Mouse (Mus musculus) midbrain, embryonic 14.5 days (tissue): ENCODE data around the gene Ly6g6f. TPM values are rescaled to one million over a fixed set of nuclear protein-coding genes. Genes with fewer than 3 reads are reported as not detected.
A peak's percentile ranks its signal among the peaks of the same experiment; 100 is the strongest.

Source experiments
- ATAC-seq: fragments of 200-750 bp; cut with Nextera tagmentation; 2 replicates; pipeline ENCODE4 v1.8.0; 2017; ENCODE audit warnings: moderate number of reproducible peaks, moderate library complexity; ENCODE audit not compliant: low FRiP score, low TSS enrichment
- DNase-seq: peaks from one replicate; pipeline ENCODE4 v3.0.0-alpha.2; 2015
- H3K27ac ChIP-seq: fragments of 300-500 bp; sonication (generic); replicated peaks from 2 replicates; pipeline ENCODE4 v1.5.1; 2014; ENCODE audit warnings: mild to moderate bottlenecking, low read depth, low read length, moderate library complexity
- H3K27me3 ChIP-seq: fragments of 300-500 bp; sonication (generic); 2 replicates; pipeline ENCODE4 v1.6.1; 2014; ENCODE audit warnings: low read length, control low read depth, mixed read lengths; ENCODE audit not compliant: control insufficient read depth, insufficient read depth
- H3K36me3 ChIP-seq: fragments of 300-500 bp; sonication (generic); 2 replicates; pipeline ENCODE4 v1.6.1; 2014; ENCODE audit warnings: low read length, control low read depth; ENCODE audit not compliant: control insufficient read depth, insufficient read depth
- H3K4me1 ChIP-seq: fragments of 300-500 bp; sonication (generic); 2 replicates; pipeline ENCODE4 v1.6.1; 2014; ENCODE audit warnings: mild to moderate bottlenecking, antibody characterized with exemption, low read length, control low read depth; ENCODE audit not compliant: control insufficient read depth, insufficient read depth
- H3K4me2 ChIP-seq: fragments of 300-500 bp; sonication (generic); 2 replicates; pipeline ENCODE4 v1.6.1; 2014; ENCODE audit warnings: mild to moderate bottlenecking, low read length, moderate library complexity
- H3K4me3 ChIP-seq: fragments of 300-500 bp; sonication (generic); replicated peaks from 2 replicates; pipeline ENCODE4 v1.5.1; 2014; ENCODE audit warnings: low read depth, low read length
- H3K9ac ChIP-seq: fragments of 300-500 bp; sonication (generic); replicated peaks from 2 replicates; pipeline ENCODE4 v1.6.1; 2014; ENCODE audit warnings: mild to moderate bottlenecking, low read length, moderate library complexity
- H3K9me3 ChIP-seq: fragments of 300-500 bp; sonication (generic); 2 replicates; pipeline ENCODE4 v1.6.1; 2016; ENCODE audit warnings: low read length, control low read depth, mixed read lengths; ENCODE audit not compliant: control insufficient read depth
- WGBS: fragments of 180-500 bp; shearing (Covaris S2); extraction: QIAGEN DNeasy Blood & Tissue Kit; methylation state at CpG from one replicate; pipeline ENCODE4 v1.1.7; 2014; 5-methylcytosine and 5-hydroxymethylcytosine counted together
- polyA plus RNA-seq: library from polyadenylated mRNA; unstranded; fragments of >200 nt; fragmentation: Nextera tagmentation; extraction: Ambion mirVana; gene quantifications from 2 replicates; pipeline ENCODE4 v1.2.1, GENCODE M21; 2014

The Ly6g6f gene
- polyA plus RNA-seq, 1 experiment from 2014 or later = not detected

DNA sequence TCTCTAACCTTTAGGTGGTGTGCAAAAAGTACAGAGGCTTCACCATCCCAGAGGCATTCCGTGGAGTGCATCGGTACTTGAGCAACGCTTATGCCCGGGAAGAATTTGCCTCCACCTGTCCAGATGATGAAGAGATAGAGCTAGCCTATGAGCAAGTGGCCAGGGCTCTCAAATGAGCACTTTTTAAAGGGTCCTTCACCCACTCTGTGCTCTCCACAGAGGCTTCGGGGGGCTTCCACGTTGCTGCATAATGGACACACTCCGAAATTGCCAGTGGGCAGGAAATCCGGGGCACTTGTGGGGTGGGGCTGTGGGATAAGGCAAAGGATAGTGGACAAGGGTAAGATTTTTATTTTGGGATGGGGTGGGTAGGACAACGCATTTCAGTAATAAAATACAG lies 27.1 kb downstream of the Ly6g6f start:
- Histone ChIP-seq H3K4me2 (peak overlapping the region; percentile 91), H3K27ac (peak overlapping the region; percentile 86; the same call in 1 of the 2 replicates), H3K9ac (0 out of 2 replicates have a peak overlapping the region, but pooled peaks have one; percentile 64), H3K4me1 (peaks cover 16% of the 10 kb centered on the region), H3K27me3 (no peaks in the 10 kb centered on the region), H3K9me3 (no peaks in the 10 kb centered on the region), H3K4me3 (peak overlapping the region; percentile 58), H3K36me3 (peaks cover 41% of the 10 kb centered on the region)
- 73% methylated on average over 9 of the region's 9 CpGs for WGBS
- DNase-seq = no peak
- peak; percentile 9; the same call in 1 of the 2 replicates for ATAC-seq

DNA sequence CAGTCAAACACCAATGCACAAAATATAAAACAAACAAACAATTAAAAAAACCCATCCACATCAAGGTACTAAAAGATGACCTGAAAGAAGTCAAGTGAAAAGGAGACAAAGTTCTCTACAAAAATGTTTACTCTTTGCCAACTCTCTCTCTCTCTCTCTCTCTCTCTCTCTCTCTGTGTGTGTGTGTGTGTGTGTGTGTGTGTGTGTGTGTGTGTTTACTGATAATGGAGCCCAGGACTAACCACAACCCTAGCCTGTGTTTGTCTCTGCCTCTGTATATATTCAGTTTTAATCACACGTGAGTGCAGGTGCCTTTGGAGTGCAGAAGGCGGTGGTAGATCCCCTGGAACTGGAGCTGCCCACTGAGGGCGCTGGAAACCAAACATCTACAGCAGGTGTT lies 28.3 kb downstream of the Ly6g6f start:
- Histone ChIP-seq H3K36me3 (peaks cover 31% of the 10 kb centered on the region), H3K27me3 (no peaks in the 10 kb centered on the region), H3K9ac (no peak overlapping the region), H3K4me1 (peaks cover 23% of the 10 kb centered on the region), H3K4me3 (no peak overlapping the region), H3K4me2 (no peak overlapping the region), H3K27ac (no peak overlapping the region), H3K9me3 (no peaks in the 10 kb centered on the region)
- DNase-seq (no peak), ATAC-seq (no peak)
- WGBS = 71% methylated on average over 3 of the region's 3 CpGs

DNA sequence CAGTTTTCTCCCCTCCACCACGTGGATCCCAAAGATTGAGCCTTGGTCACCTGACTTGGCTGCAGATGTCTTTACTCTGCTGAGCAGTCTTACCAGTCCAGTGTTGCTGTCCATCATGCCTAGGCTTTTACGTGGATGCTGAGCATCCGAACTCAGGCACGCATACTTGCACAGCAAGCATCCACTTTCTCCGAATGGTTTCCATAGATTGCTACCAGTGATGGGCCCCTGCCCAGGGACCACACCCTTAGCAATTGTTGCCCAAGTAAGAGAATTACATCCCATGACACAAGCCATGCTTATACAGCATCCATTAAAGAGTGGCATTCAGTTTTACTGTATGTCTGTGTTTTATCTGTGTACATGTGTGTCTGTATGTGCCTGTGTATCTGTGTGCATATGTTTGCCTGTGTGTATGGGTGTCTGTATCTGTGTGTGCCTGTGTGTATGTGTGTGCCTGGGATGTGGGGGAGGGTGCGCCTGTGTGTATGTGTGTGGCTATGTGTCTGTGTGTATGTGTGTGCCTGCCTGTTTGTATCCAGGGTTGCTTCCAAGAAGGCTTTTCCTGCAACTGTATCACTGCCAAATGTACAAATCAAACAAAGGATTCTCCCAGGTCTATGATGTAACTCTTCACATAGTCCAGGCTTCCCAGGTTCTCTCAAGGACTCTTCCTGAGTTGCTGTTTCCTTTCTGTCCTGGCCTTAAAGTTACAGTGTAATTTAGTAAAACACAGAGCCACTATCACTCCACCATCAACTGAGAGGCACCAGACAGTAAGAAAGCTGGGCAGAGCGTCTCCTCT lies 29.5 kb downstream of the Ly6g6f start:
- peaks cover 32% of the 10 kb centered on the region for H3K4me1 ChIP-seq
- H3K27me3 ChIP-seq = no peaks in the 10 kb centered on the region
- 92% methylated on average over 7 of the region's 7 CpGs for WGBS
- no peak overlapping the region for H3K9ac ChIP-seq
- ATAC-seq = no peak
- H3K36me3 ChIP-seq = peaks cover 20% of the 10 kb centered on the region
- no peak overlapping the region for H3K27ac ChIP-seq
- DNase-seq = no peak
- no peak overlapping the region for H3K4me3 ChIP-seq
- H3K9me3 ChIP-seq = no peaks in the 10 kb centered on the region
- no peak overlapping the region for H3K4me2 ChIP-seq

DNA sequence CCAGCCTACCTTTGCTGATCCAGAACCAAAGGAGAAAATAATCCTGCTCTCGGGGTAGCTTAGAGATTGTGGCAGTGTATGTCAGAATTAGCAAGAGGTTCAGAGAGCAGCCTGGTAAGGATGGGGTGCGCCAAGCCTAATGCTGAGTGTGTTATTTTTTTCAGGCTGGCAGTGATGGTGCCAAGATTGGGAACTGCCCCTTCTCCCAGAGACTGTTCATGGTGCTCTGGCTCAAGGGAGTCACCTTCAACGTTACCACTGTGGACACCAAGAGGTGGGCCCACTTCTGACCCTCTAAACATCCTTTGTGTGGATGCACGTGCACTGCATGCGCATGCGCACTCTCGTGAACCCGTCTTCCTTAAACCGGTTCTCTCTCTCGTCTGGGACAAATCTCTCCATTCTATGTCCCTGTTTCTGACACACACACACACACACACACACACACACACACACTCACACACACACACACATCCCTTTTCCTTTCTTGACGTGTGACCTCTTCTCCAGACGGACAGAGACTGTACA lies 33.1 kb downstream of the Ly6g6f start:
- Histone ChIP-seq H3K9ac (peak overlapping the region; percentile 53), H3K4me3 (peak overlapping the region; percentile 32; the same call in 1 of the 2 replicates), H3K27ac (peak overlapping the region; percentile 84), H3K36me3 (peaks cover 15% of the 10 kb centered on the region), H3K4me2 (peak overlapping the region; percentile 59), H3K9me3 (no peaks in the 10 kb centered on the region), H3K27me3 (no peaks in the 10 kb centered on the region), H3K4me1 (peaks cover 24% of the 10 kb centered on the region)
- 71% methylated on average over 12 of the region's 12 CpGs for WGBS
- DNase-seq = no peak
- no peak for ATAC-seq

DNA sequence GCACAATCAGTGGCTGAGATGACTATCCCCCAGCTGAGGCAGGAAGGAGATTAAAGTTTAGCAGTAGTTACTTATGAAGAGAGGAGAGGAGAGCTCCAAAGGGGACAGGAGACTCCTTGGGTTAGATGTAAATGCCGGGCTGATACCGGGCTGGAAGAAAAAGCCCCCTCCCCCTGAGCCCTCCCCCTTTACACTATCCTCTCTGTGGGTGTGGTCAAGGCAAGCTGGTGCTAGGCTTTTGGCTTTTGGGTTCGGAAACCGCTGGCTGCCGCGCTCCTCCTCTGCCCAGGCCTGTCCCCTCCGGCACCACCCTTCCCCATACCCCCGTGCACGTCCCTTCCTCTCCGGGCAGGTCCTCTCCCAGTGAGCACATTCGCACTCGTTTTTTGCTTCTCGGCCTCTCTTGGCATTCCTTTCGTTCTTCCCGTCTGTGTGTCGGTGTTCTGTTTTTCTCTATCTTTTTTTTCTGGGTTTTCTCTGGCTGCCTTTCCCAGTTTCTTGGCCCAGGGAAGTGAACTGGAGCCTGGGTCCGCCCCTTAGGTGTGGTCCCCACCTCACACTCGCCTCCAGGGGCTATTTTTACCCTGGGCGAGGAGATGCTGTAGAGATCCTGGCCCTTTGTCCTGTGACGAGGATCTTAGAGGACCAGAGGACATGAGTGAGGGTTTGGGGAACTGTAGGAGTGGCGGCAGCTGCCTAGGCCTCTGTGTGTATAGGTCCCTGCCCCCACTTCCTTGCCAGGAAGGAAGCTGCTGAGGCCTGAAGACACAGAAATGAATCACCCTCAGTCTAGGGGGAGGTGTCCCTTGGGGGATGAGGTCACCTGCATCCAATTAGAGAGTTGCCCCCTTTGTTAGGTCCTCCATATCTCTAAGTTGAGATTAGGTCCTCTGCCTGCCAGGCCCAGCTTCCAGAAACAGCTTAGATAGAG lies 34.0 kb downstream of the Ly6g6f start:
- Histone ChIP-seq H3K27ac (peak overlapping the region; percentile 84), H3K9me3 (no peaks in the 10 kb centered on the region), H3K4me1 (peaks cover 29% of the 10 kb centered on the region), H3K27me3 (no peaks in the 10 kb centered on the region), H3K9ac (peak overlapping the region; percentile 53), H3K36me3 (peaks cover 13% of the 10 kb centered on the region; the same call in 1 of the 2 replicates), H3K4me2 (peak overlapping the region; percentile 59), H3K4me3 (peak overlapping the region; percentile 32)
- peak; percentile 77 for DNase-seq
- WGBS = 3% methylated on average over 21 of the region's 21 CpGs
- ATAC-seq = peak; percentile 28; the same call in 1 of the 2 replicates

DNA sequence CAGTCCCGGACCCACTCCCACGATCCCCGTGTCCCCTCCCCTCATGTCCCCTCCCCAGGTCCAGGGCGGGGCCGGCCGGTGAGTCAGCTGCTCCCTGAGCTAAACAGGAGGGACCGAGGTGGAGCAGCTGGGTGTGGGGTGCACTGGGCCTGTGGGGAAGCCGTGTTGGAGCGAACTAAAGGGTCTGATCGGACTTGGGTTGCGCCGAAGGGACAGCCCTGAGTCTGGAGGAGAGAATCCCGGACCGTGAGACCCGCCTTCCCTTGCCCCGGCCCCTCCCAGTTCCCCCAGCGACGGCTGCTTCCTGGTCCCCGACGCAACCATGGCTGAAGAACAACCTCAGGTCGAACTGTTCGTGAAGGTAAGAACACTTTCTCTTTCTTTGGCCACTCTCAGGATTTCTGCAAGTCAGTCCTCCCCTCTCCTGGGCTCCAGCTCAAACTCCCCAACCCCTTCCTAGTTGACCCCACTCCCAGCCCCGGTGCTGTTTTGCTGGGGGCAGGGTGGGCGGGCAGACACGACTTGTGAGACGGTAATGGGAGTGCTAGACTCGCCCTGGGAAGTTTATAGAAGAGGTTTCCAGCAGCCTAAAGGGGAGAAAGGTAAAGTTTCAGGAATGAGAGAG lies 35.2 kb downstream of the Ly6g6f start:
- H3K27me3 ChIP-seq = no peaks in the 10 kb centered on the region
- peak overlapping the region; percentile 51 for H3K9ac ChIP-seq
- peak overlapping the region; percentile 59 for H3K4me2 ChIP-seq
- ATAC-seq (no peak), DNase-seq (peak; percentile 52)
- H3K4me1 ChIP-seq = peaks cover 36% of the 10 kb centered on the region
- 0 out of 2 replicates have a peak, but pooled peaks cover 7% of the 10 kb centered on the region for H3K36me3 ChIP-seq
- H3K27ac ChIP-seq = peak overlapping the region; percentile 71
- 1% methylated on average over 27 of the region's 27 CpGs for WGBS
- no peaks in the 10 kb centered on the region for H3K9me3 ChIP-seq
- H3K4me3 ChIP-seq = peak overlapping the region; percentile 32

DNA sequence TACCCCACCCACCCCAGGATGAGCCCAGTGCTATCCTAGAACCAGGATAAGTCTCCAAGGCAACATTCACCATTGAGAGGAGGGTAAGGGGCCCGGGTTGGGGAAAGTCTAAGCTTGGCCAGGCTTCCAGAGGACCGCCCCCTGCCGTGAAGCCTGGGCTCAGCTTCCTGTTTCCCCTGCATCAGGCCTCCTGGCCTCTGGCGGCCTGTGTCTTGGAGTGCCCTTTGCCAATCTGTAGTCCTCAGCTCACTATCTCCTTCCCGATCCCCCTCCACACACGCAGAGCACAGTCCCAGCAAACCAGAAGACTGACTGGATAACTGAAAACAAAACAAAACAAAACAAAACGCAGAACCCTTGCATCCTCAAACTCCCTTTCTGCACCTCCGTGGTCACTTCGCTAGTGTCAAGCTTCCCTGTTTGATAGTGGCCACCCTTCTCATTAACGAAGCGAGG lies 35.8 kb downstream of the Ly6g6f start, which contains the start of gene Clic1:
Gene Clic1, plus strand, starts transcription at position 406 of the 456 bp plus-strand sequence.
- DNase-seq (peak; percentile 81), ATAC-seq (no peak)
- WGBS = 5% methylated on average over 11 of the region's 11 CpGs
- Histone ChIP-seq H3K4me3 (peak within 1 kb of the TSS; percentile 32), H3K9ac (peak within 1 kb of the TSS; percentile 51), H3K27me3 (no peaks in the 10 kb centered on the region), H3K27ac (peak within 1 kb of the TSS; percentile 71), H3K4me1 (peaks cover 36% of the 10 kb centered on the region), H3K36me3 (0 out of 2 replicates have a peak, but pooled peaks cover 7% of the 10 kb centered on the region), H3K9me3 (no peaks in the 10 kb centered on the region), H3K4me2 (peak within 1 kb of the TSS; percentile 59)

DNA sequence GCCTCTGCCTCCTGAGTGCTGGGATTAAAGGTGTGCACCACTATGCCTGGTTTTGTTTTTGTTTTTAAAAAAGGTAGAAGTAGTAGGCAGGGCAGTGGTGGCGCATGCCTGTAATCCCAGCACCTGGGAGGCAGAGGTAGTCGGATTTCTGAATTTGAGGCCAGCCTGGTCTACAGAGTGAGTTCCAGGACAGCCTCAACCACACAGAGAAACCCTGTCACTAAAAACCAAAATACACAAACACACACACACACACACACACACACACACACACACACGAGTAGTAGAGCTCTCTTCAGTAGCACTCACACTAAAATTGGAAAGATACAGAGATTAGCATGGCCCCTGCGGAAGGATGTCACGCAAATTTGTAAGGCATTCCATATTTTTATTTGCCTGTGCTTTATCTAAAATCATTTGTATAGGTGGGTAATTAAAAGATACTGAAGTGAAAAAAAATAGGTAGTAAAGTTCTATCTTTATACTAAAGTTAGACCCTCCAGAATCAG lies 36.4 kb downstream of the Ly6g6f start:
- no peaks in the 10 kb centered on the region for H3K9me3 ChIP-seq
- H3K36me3 ChIP-seq = 0 out of 2 replicates have a peak, but pooled peaks cover 3% of the 10 kb centered on the region
- ATAC-seq (no peak), DNase-seq (no peak)
- 58% methylated on average over 5 of the region's 5 CpGs for WGBS
- H3K27ac ChIP-seq = no peak overlapping the region
- no peak overlapping the region for H3K9ac ChIP-seq
- H3K4me1 ChIP-seq = peaks cover 36% of the 10 kb centered on the region
- H3K4me2 ChIP-seq = no peak overlapping the region
- no peak overlapping the region for H3K4me3 ChIP-seq
- H3K27me3 ChIP-seq = no peaks in the 10 kb centered on the region
